Mouse (Mus musculus): ENCODE measurements at regions not wholly inside any gene's neighbourhood (a gene's known extent, or its start where the extent isn't known, plus 50 kb on each side); places are given as distances from the start of the nearest gene placed in this dataset.

- TF ChIP-seq CTCF (IDR thresholded peaks at IDR 0.05; ENCODE audit: control insufficient read depth, insufficient read depth, insufficient replicate concordance, low read depth, low read length) (no peak), POLR2A (IDR thresholded peaks at IDR 0.05; ENCODE audit: control insufficient read depth, low read depth, low read length) (no peak)
These were observed 584.4 kb upstream of the Sox11 start for GRCm38 (mm10) chr12:27926730-27927129.

Data from testis, adult 2 months (tissue).